Mouse (Mus musculus) testis, postnatal 10 days (tissue): ENCODE results near the gene Isl2.
A peak's percentile ranks its signal among the peaks of the same experiment; 100 is the strongest.

Source experiments
- DNase-seq: peaks from one replicate; pipeline ENCODE4 v3.0.0; 2021; ENCODE audit warnings: low spot score

The Isl2 gene

DNA sequence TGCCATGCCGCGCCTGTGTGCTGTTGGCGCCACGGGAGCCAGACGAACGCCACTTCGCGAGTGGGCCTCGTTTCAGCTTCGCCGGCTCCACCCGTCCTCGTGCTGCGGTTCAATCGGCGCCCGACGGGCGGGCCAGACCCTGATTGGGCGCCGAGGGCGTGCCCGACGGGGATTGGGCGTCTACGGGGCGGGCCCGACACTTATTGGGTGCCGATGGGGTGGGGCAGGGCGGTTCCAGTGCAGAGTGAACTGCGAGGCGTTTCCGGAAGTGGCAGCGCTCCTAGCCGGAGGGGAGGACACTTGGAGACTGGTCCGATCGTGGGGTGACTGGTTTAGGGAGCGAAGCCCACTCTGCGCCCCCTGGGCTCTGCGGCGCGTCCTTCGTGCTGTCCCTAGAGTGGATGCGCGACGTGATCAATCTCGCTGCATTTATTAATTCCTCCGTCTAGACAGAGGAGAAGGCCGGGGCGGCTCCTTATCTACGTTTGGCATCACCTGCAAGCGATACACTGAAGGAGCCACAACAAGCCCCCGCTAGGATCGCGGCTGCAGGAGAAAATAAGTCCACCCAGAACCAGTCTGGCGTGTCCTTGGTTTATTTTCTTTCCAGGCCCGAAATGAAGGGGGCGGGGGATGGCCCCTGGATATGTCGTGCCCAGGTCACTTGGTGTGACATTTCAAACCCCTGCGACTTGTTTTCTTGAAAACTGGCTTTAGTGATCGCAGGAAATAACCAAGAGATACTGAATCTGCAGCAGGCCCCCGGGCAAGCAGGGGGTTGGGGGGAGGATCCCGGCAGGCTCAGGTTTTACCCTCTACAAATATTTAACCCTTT is 7.9 kb downstream of the Isl2 start:
- peak; percentile 74 for DNase-seq

DNA sequence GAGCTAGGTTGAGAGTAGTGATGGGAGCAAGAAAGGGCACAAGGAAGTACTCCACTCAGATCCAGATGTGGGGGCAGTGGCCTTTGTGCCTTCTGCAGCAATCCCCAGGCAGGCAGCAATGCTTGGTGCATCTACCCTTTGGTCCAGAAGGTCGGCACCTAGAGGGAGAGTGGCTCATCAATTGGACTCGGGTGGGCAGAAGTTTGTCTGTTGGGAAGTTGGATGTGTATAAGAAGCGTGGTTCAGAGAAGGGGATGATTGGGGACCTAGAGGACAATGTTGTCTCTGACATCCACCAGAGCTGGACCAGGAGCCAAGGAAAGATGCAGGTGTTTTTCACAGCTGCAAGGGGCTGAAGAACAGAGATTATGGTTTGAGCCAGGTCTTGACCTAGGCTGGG is 10.4 kb downstream of the Isl2 start:
- DNase-seq: no peak

DNA sequence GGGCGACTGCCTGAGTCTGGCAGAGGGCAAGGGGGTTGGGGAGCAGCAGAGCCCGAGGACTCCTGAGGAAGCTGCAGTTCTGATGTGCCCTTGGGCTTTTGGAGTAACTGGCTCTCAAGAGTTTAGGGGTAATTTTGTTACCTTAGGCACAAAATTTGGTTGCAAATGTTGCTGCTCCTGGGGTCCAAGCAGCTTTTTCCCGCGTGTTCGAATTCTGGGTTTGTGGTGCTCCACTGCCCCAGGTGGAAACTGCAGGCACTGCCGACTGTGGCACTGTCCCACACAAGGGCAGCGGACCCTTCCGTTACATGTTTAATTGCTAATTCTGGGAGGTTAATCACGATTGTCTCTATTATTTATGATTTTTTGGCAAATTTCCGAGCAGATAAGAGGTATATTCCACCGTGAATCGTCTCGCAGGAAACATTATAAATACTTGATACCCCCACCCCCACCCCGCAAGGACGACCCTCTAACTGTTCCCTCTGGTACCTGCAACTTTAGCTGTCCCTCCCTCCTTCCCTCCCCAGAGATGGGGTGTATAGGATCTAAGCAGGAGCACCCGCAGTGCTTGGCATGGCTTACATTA is 10.9 kb downstream of the Isl2 start:
- DNase-seq: no peak

DNA sequence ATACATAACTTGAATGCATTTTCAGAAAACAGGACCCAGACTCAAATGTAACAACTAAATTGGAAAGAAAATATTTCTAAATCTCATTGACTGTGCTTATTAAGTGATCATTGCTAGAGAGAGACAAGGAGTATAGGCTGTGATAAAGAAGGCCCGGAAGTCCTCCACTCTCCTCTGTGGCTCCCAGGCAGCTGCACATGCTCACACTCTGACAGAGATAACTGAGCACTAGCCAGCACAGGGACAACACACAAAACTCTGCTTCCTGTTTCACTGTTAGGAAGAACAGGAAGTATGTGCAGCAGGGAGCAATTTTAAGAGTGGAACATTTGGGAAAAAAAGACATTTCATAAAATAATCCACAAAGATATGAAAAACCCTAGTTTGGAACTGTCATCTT is 16.5 kb downstream of the Isl2 start:
- no peak for DNase-seq

DNA sequence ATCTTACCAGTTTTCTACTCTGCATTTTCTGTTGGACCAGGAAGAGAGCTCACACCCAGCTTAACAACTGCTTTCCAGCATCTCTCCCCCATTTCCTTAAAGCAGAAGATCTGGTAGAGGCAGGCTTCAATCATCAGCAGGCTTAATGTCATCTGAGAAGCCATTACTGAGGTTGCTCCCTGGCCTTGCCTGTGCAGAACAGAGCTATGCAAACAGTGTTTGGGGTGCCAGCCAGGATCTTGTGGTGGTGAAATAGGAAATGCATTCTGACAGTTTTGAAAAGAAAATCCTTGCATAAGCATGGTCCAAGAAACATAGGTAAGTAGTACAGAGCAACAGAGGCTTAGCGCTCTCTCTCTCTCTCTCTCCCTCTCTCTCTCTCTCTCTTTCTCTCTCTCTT is 22.5 kb downstream of the Isl2 start:
- no peak for DNase-seq

DNA sequence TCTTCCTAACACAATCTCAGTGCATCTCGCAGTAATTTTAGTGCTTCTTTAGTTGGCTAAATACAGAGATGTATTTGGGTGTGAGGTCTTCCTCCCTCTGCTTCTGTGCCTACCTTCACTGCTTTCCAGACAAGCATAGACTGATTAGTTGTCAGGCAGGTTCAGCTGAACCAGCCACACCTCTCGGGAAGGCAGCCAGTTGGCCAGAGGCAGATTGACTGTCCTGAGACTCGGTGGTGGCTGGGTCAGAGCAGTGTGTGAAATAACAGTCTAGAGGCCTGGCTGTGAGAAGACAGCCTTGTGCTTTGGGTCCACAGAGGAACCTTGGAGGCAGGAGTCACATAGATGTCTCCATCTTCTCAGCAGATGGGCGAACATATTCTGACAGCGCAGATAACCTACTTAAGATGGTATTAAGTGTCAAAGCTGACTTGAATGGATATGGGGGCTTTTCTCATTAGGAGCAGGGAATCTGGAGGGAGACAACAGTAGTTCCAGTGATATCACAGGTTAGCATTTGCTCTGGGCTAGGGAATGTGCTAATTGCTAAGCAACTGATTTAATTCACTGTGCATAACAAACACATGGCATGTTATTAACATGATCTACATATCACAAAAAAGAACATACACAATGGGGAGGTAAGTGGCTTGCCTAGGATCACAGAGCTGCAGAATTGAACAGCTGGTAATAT is 30.1 kb downstream of the Isl2 start:
- DNase-seq: no peak

DNA sequence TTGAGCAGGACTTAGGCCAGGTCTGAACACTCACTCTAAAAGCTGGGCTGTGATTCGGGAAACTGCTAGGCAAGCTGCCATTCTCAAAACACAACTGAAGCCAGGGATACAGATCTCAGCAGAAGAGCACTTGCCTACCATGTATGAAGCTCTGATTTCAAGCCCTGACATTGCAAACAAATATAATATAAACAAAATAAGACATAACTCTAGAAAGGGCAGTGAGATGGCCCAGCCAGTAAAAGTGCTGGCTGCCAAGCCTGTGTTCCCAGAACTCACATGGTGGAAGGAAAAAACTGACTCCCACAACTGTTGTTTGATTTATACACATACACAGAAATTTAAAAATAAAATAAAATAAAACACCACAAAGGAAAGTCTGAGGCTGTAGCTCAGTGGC is 32.6 kb downstream of the Isl2 start:
- DNase-seq: no peak

DNA sequence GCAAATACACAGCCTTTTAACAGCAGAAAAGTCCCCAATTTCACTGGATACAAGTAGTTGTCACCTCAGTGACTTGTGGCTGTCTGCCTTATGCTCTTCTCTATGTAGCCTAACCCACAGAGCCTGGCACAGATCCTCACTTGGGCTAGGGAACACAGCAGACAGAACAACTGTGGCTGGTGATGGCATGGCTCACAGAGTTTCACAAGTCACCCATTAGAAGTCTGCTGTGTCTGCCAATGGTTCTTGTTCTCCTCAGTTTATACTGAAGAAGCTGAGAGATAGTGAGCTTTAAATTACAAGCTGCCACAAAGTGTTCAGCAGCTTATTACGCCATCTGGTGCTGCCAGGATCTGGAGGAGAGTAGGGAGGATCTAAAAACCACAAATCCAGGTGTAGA is 38.1 kb downstream of the Isl2 start:
- DNase-seq: no peak

DNA sequence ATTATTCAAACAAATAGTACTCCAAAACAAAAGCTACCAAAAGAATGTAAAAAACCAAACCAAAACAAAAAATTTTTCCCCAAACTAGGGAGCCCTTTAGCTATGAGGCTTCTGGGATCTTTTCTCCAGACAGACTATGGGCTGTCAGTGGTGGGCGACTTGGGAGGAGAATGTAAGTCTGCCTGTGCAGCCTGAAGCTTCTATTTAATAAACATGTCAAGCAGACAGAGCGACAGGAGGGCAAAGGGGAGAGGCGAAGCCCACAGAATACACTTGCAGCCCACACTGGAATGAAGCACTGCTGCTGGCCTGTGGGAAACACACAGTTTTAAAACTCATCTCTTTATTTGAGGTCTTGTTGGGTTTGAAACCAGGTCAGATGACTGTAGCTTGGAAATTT is 42.9 kb downstream of the Isl2 start:
- DNase-seq: no peak

DNA sequence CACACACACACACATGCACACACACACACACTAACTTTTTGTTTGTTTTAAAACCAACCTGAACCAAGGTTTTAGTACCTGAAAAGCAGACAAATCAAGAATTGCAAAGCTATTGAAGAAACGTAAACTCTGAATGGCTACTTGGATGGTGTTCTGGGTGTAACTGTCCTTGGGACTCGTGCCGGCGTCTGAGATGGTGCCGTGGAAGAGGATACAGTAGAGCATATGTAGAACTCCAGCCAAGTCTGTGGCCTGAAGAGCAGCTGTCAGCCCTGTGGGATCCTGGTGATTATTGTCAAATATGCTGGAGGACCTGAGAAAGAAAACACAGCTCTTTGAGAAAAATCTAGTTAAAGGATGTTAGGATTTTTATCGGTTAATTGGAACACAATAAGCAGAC is 47.7 kb downstream of the Isl2 start:
- DNase-seq: no peak
